Mouse (Mus musculus): ENCODE measurements around the gene Smagp.

DNA sequence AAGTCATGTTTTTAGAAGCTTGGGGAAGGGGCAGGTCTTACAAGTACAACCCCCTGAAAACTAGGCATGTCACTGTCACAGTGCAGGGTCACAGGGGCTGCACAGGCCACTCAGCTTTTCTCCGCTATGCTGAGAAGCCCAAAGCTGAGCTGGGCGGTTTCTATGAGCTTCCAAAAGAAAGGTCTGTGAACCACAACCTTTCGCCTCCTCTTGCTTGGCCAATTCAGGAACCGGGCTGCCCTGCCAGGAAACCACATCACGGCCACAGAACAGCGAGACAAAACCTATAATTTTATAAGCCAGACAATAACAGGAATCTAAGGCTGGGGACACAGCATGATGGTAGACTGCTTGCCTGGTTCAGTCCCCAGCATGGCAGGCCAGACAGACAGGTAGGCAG, 48.4 kb downstream of the Smagp start:
- TF ChIP-seq CTCF (IDR thresholded peaks at IDR 0.05; ENCODE audit: insufficient read depth, low read length) (no peak), POLR2A (IDR thresholded peaks at IDR 0.05; ENCODE audit: borderline replicate concordance, extremely low read depth, low read depth, low read length) (no peak)
